1 mouse cellular context compared by ENCODE assay signal in the genomic region with DNA sequence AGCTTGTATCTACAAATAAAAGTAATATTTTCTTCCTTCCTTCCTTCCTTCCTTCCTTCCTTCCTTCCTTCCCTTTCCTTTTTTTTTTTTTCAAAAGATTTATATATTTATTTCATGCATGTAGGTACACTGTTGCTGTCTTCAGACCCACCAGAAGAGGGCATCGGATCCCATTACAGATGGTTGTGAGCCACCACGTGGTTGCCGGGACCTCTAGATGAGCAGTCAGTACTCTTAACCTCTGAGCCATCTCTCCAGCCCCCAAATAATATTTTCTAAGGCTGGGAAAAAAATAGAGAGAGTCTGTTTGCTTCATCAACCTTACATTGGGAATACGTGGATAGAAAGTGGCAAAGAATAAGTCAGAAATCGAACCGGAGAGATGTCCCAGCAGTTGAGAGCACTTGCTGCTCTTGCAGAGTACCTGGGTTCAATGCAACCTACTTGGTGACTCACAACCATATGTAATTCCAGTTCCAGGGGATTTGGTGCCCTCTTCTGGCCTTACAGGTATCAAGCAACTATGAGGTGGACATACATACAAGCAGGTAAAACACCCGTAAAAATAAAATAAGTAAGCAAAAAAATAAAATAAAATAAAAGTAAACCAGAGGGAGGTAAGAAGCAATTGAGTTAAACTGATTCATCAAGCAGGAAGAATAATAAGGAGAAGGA.
TF ChIP-seq lines count a peak whose summit lies in the region.

No protein-coding gene starts in this region.

TF ChIP-seq in MEL, 35 proteins besides CTCF, POLR2A, EP300 and RAD21 (continued from another document):
- no peak for TF ChIP-seq NRF1 (IDR thresholded peaks at IDR 0.05; ENCODE audit: insufficient read depth, low read depth, low read length, poor library complexity, severe bottlenecking)
- TF ChIP-seq MXI1 (IDR thresholded peaks at IDR 0.05; ENCODE audit: low read depth, low read length) = no peak
- no peak for TF ChIP-seq TAL1 (IDR thresholded peaks at IDR 0.05; ENCODE audit: low read length)
- TF ChIP-seq MAFK (IDR thresholded peaks at IDR 0.05; ENCODE audit: borderline replicate concordance, low read depth, low read length) = no peak
- TF ChIP-seq ZMIZ1 (IDR thresholded peaks at IDR 0.05; ENCODE audit: low read depth, low read length) = no peak
- TF ChIP-seq TCF12 (IDR thresholded peaks at IDR 0.05; ENCODE audit: low read depth, low read length) = no peak
- peak; percentile 51 for TF ChIP-seq ZC3H11A (IDR thresholded peaks at IDR 0.05; ENCODE audit: low read depth, low read length)
- TF ChIP-seq USF1 (IDR thresholded peaks at IDR 0.05; ENCODE audit: low read depth, low read length) = peak; percentile 52; the same call in 1 of the 2 replicates
- TF ChIP-seq MAX (IDR thresholded peaks at IDR 0.05; ENCODE audit: low read length) = 0 out of 2 replicates have a peak, but pooled peaks have one; percentile 21
- TF ChIP-seq SMC3 (IDR thresholded peaks at IDR 0.05; ENCODE audit: low read depth, low read length) = peak; percentile 58
- TF ChIP-seq GABPA (IDR thresholded peaks at IDR 0.05; ENCODE audit: low read depth, low read length) = no peak
- TF ChIP-seq MAZ (IDR thresholded peaks at IDR 0.05; ENCODE audit: low read depth, low read length) = no peak
- TF ChIP-seq TBP (IDR thresholded peaks at IDR 0.05; ENCODE audit: low read depth, low read length) = no peak
